In genomic region chr14:5987136-5987535, GRCm38 (mm10) we compare ENCODE assay signal across 13 mouse cellular contexts. TPM values are rescaled to one million over a fixed set of nuclear protein-coding genes. Genes with fewer than 3 reads are reported as not detected.
DNase-seq lines count a peak whose midpoint lies in the region; TF ChIP-seq lines count a peak whose summit lies in the region.
"Not testable (repeated sequence)": the region's sequence is repeated elsewhere in the genome, so short reads cannot be mapped to it uniquely, and the experiment has no call there.
"Had no signal": no experiment of that assay in that cellular context is flagged by ENCODE, and none has a peak within 500 bp of the region (broad histone marks: within the 10 kb centered on the region; RNA-seq: fewer than 3 reads in every experiment).

No protein-coding gene starts in this region.

- H3K27ac ChIP-seq in gastrocnemius, adult 2 months, result not testable (repeated sequence)

- DNase-seq in cerebellum, adult 11 months, result peak; percentile 1
- peak; percentile 15 for DNase-seq in gastrocnemius, adult 2 months
- peak; percentile 10 to 18 for DNase-seq in gastrocnemius, postnatal 4 days (ENCODE audit: low spot score in 2 of 2)
- peak; percentile 9 for DNase-seq in kidney, postnatal 14 days
- peak; percentile 2 for DNase-seq in right cerebral cortex, postnatal 4 days
- DNase-seq in testis, postnatal 10 days (ENCODE audit: low spot score), result peak; percentile 43
- DNase-seq in thymus, postnatal 36 days, result peak; percentile 4 to 6

- intact Hi-C loops in gastrocnemius, adult 2 months (cut with DNase I), result not testable (repeated sequence)

- H3K4me3 ChIP-seq in gastrocnemius, adult 2 months, result not testable (repeated sequence)

- not testable (repeated sequence) for TF ChIP-seq CTCF in gastrocnemius, adult 2 months (IDR thresholded peaks at IDR 0.05)

RNA-seq across cellular contexts. Expression of gene Gm3453, which starts 8.2 kb away (rescaled TPM):
- total RNA-seq in gastrocnemius, adult 2 months (2021), result not detected
- not detected for total RNA-seq in gastrocnemius, postnatal 4 days (2021)
- total RNA-seq: adrenal gland, postnatal 36 days; gastrocnemius, adult 18-20 months; hematopoietic stem cell, adult 5-6 weeks; layer of hippocampus, adult 8-10 months; layer of hippocampus, postnatal 36 days; left cerebral cortex, postnatal 10 days had no signal

RNA-seq across cellular contexts. Expression of gene Gm3248, which starts 25.6 kb away (rescaled TPM):
- under 1 TPM in 1 of 2 experiments, not detected in 1; 0.20 TPM for total RNA-seq in gastrocnemius, adult 2 months (2021)
- total RNA-seq in gastrocnemius, postnatal 4 days (2021), result under 1 TPM; 0.52 to 0.57 TPM
- total RNA-seq: gastrocnemius, adult 18-20 months; hematopoietic stem cell, adult 5-6 weeks had no signal
